Mouse (Mus musculus): ENCODE measurements around the gene Zfp488. TPM values are rescaled to one million over a fixed set of nuclear protein-coding genes. Genes with fewer than 3 reads are reported as not detected.

The Zfp488 gene
- polyA plus RNA-seq, 1 experiment from 2014 or later: 0.12 TPM

DNA sequence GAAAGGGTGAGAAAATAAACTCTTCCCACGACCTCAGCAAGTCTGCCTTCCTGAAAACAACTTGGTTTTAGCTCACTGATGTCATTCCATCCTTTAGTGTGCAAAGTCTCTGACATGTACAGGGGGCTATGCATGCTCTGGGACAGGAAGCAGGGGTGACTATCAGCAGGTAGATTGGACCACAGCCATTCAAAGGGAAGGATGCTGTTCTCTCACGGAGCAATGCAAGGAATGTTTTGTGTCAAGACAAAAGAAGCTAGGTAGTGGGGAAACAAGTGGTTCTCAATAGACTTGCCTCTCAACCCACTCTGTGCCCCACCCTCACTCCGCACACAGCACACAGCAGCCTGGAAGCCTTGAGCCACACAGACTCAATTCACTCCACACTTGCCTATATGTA lies 10.6 kb upstream of the Zfp488 start:
- H3K4me2 ChIP-seq: no peak overlapping the region
- no peaks in the 10 kb centered on the region for H3K36me3 ChIP-seq (ENCODE audit: poor library complexity, severe bottlenecking)
- no peaks in the 10 kb centered on the region for H3K4me1 ChIP-seq
- no peak overlapping the region for H3K4me3 ChIP-seq
- no peaks in the 10 kb centered on the region for H3K27me3 ChIP-seq
- 44% methylated on average over 3 of the region's 3 CpGs for WGBS
- ATAC-seq: no peak
- no peak overlapping the region for H3K9ac ChIP-seq
- H3K9me3 ChIP-seq (replicated peaks): no peaks in the 10 kb centered on the region
- H3K27ac ChIP-seq: no peak overlapping the region

DNA sequence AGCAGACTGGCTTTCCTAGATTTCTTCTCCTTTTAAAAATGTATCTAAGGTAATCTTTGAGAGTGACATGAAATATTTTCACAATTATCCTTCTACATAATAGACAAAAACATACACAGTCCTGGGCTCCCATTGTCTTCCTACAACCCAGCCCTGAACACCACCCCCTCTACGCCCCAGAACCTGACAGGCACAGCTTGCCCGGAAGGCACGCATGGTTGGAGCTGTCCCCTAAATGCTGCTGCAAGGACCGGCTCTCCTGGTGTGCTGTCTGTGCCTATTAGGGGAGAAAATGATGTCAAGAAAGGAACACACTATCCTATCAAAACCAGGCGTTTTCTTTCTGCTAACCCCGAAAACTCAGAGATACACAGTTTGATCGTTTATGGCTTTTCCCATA lies 816 bp downstream of the Zfp488 start:
- 39% methylated on average over 7 of the region's 7 CpGs for WGBS
- Histone ChIP-seq H3K4me2 (no peak overlapping the region), H3K4me1 (peaks cover 10% of the 10 kb centered on the region), H3K4me3 (no peak overlapping the region), H3K27ac (no peak overlapping the region), H3K9ac (no peak overlapping the region), H3K27me3 (peaks cover 3% of the 10 kb centered on the region; the same call in 1 of the 2 replicates), H3K36me3 (ENCODE audit: poor library complexity, severe bottlenecking) (no peaks in the 10 kb centered on the region), H3K9me3 (replicated peaks) (no peaks in the 10 kb centered on the region)
- no peak for ATAC-seq

DNA sequence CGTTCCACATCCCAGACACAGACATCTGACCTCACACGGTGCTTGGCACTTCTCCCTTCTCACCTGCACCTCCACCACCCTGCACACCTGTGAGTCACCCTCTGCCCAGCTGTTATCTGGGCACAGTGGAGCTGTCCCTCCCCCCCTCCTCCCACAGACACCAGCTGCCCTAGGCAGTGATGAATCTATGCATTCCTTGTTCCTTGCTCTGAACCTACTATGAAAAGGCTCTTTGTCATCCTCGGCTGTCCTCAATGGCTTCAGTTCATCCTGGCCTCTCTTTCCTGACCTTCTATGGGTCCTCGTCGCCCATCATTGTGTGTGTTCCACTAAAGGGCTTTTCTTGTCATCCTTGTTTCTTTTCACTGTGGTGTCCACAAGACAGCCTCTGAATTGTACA lies 3.8 kb downstream of the Zfp488 start:
- H3K4me1 ChIP-seq: peaks cover 10% of the 10 kb centered on the region
- H3K36me3 ChIP-seq (ENCODE audit: poor library complexity, severe bottlenecking): no peaks in the 10 kb centered on the region
- no peak overlapping the region for H3K4me3 ChIP-seq
- no peak overlapping the region for H3K4me2 ChIP-seq
- ATAC-seq: no peak
- no peaks in the 10 kb centered on the region for H3K9me3 ChIP-seq (replicated peaks)
- H3K27ac ChIP-seq: no peak overlapping the region
- peaks cover 3% of the 10 kb centered on the region; the same call in 1 of the 2 replicates for H3K27me3 ChIP-seq
- WGBS: 71% methylated on average over 5 of the region's 5 CpGs
- H3K9ac ChIP-seq: no peak overlapping the region

DNA sequence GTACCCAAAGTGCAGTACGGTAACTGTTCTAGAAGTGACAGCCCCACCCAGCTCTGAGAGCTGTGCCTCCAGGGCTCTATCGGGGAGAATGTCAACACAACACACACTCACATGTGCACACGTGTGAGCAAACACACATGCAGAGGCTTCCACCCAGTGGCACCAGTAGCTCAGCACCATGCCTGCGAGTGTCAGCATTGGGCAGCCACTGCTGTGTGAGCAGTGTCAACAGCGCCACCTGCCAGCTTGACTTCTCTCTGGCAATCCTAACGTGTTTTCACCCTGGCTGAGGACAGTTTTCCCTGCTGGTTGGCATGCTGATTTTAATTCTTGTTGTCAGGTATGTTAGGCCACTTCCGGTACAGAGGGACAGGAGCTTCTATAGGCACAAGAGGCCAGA lies 5.9 kb downstream of the Zfp488 start:
- no peak overlapping the region for H3K4me2 ChIP-seq
- no peak overlapping the region for H3K9ac ChIP-seq
- no peak overlapping the region for H3K4me3 ChIP-seq
- H3K9me3 ChIP-seq (replicated peaks): no peaks in the 10 kb centered on the region
- ATAC-seq: no peak
- H3K27me3 ChIP-seq: no peaks in the 10 kb centered on the region
- no peak overlapping the region for H3K27ac ChIP-seq
- 46% methylated on average over 7 of the region's 7 CpGs for WGBS
- no peaks in the 10 kb centered on the region for H3K4me1 ChIP-seq
- no peaks in the 10 kb centered on the region for H3K36me3 ChIP-seq (ENCODE audit: poor library complexity, severe bottlenecking)

DNA sequence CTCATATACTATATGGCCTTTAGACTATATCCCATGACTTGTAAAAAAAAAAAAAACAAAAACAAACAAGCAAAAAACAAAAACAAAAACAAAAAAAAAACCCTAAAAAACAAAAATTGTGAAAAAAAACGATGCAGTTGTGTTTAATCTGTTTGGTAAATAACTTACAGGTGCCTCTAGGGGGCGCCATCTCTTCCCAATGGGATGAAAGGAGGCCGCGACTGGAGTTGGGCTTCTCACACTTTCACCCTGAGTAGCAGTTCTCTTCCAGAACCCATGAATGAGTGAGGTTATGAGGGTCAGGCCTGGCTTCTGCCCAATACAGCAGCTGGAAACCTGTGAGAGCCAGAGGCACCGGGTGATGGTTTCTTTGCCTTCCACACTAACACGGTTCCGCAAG lies 12.9 kb downstream of the Zfp488 start:
- H3K27ac ChIP-seq: no peak overlapping the region
- H3K9me3 ChIP-seq (replicated peaks): no peaks in the 10 kb centered on the region
- 75% methylated on average over 7 of the region's 7 CpGs for WGBS
- no peak overlapping the region for H3K4me3 ChIP-seq
- no peak overlapping the region for H3K9ac ChIP-seq
- H3K4me2 ChIP-seq: no peak overlapping the region
- H3K36me3 ChIP-seq (ENCODE audit: poor library complexity, severe bottlenecking): no peaks in the 10 kb centered on the region
- ATAC-seq: no peak
- H3K4me1 ChIP-seq: no peaks in the 10 kb centered on the region
- H3K27me3 ChIP-seq: no peaks in the 10 kb centered on the region

DNA sequence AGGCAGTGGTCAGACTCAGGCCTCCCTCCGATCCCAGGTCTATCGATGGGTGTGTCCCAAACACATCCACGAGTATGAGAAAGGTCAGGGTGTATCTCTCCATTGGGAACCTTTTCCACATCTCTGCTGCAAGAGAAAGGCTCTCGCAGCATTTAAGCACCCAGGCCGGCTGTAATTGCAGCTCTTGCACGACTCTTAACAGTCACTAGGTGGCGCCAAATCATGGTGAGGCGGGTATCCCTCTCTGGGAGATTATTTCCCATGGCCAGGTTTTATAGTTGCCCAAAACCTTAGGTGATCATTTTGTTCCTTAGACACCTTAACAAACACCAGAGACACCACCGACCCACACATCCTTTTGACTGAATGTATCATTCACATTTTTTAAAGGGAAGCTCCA lies 19.2 kb downstream of the Zfp488 start:
- Histone ChIP-seq H3K9me3 (replicated peaks) (no peaks in the 10 kb centered on the region), H3K4me3 (no peak overlapping the region), H3K27ac (no peak overlapping the region), H3K9ac (no peak overlapping the region), H3K27me3 (no peaks in the 10 kb centered on the region), H3K36me3 (ENCODE audit: poor library complexity, severe bottlenecking) (no peaks in the 10 kb centered on the region), H3K4me2 (no peak overlapping the region), H3K4me1 (no peaks in the 10 kb centered on the region)
- WGBS: 15% methylated on average over 9 of the region's 9 CpGs
- ATAC-seq: 0 out of 2 replicates have a peak, but pooled peaks have one; percentile 41

DNA sequence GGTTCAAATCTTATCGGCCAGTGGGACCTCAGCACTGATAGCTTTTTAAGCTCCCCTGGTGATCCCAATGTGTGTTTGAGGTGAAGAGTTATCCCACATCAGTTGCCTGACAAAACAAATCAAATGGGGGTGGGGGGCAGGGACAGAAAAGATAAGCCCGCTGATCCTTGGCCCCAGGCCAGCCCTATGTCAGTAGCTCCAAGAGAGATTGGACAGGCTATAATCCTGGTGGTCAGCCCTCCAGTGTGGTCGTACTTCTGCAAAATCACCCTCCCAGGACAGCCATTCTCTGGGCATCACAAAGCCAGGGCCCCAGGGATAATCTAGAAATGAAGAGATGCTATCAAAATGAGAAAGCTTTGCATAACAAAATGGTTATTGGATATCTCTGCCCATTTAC lies 19.7 kb downstream of the Zfp488 start:
- H3K9me3 ChIP-seq (replicated peaks): no peaks in the 10 kb centered on the region
- H3K4me3 ChIP-seq: no peak overlapping the region
- no peaks in the 10 kb centered on the region for H3K36me3 ChIP-seq (ENCODE audit: poor library complexity, severe bottlenecking)
- H3K4me1 ChIP-seq: no peaks in the 10 kb centered on the region
- no peak overlapping the region for H3K27ac ChIP-seq
- H3K9ac ChIP-seq: no peak overlapping the region
- H3K27me3 ChIP-seq: no peaks in the 10 kb centered on the region
- 69% methylated on average over 3 of the region's 3 CpGs for WGBS
- ATAC-seq: no peak
- no peak overlapping the region for H3K4me2 ChIP-seq

DNA sequence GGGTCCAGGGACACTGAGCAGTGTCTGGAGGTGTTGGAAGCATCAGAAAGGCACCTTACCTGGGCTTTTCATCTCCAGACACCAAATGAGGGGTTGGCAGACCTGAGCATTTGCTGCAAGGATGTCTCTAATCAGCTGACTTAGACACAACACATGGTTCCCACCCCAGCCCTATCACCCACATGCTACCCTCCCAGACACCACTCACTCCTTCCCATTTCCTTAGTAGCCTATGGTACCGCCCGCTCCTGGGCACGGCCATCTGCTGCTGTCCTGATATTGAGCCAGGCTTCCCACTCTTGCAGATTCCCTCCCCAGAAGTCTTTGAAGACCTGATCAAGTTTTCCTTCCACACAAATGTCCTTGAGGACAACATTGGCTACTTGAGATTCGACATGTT lies 20.4 kb downstream of the Zfp488 start:
- WGBS: 95% methylated on average over 4 of the region's 4 CpGs
- no peaks in the 10 kb centered on the region for H3K4me1 ChIP-seq
- ATAC-seq: no peak

DNA sequence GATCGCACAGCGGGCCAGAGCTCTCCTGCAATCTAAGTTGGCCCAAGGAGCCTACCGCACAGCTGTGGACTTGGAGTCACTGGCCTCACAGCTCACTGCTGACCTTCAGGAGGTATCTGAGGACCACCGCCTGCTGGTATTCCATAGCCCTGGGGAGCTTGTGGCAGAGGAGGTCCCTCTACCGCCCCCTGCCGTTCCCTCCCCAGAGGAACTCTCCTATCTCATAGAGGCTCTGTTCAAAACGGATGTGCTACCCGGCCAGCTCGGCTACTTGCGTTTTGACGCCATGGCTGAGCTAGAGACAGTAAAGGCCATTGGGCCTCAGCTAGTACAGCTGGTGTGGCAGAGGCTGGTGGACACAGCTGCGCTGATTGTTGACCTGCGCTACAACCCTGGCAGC lies 22.5 kb downstream of the Zfp488 start:
- Histone ChIP-seq H3K4me3 (no peak overlapping the region), H3K4me1 (no peaks in the 10 kb centered on the region), H3K27me3 (no peaks in the 10 kb centered on the region), H3K9ac (no peak overlapping the region), H3K4me2 (no peak overlapping the region), H3K27ac (no peak overlapping the region), H3K36me3 (ENCODE audit: poor library complexity, severe bottlenecking) (no peaks in the 10 kb centered on the region), H3K9me3 (replicated peaks) (no peaks in the 10 kb centered on the region)
- 83% methylated on average over 13 of the region's 13 CpGs for WGBS
- ATAC-seq: no peak

More for the DNA sequence above, 20.4 kb downstream of the Zfp488 start:
- Histone ChIP-seq H3K27me3 (no peaks in the 10 kb centered on the region), H3K4me3 (no peak overlapping the region), H3K36me3 (ENCODE audit: poor library complexity, severe bottlenecking) (no peaks in the 10 kb centered on the region), H3K9me3 (replicated peaks) (no peaks in the 10 kb centered on the region), H3K9ac (no peak overlapping the region), H3K4me2 (no peak overlapping the region), H3K27ac (no peak overlapping the region)

DNA sequence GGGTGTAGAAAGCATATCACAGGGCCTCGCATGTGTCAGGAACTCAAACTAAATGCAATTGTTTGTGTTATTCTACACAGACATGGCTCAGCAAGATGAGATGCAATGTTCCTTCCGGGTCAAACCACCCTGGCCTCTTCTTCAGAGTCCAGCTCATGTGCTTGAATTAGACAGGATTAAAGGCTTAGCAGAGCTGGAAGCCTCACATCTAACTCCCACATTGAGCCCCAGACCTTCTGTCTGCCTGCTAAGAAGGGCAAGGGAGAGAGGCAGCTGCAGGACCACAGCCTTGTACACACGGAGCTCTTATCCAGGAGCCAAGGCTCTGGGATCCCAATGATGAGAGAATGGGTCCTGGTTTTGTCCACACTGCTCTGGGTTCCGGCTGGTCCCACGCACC lies 24.8 kb downstream of the Zfp488 start, which contains the start of gene Rbp3:
Gene Rbp3, plus strand, starts transcription at position 243 of the 400 bp plus-strand sequence.
- no peaks in the 10 kb centered on the region for H3K27me3 ChIP-seq
- 80% methylated on average over 5 of the region's 5 CpGs for WGBS
- no peaks in the 10 kb centered on the region for H3K36me3 ChIP-seq (ENCODE audit: poor library complexity, severe bottlenecking)
- no peak within 1 kb of the TSS for H3K4me2 ChIP-seq
- ATAC-seq: no peak
- H3K9me3 ChIP-seq (replicated peaks): no peaks in the 10 kb centered on the region
- no peaks in the 10 kb centered on the region for H3K4me1 ChIP-seq
- no peak within 1 kb of the TSS for H3K27ac ChIP-seq
- H3K4me3 ChIP-seq: no peak within 1 kb of the TSS
- H3K9ac ChIP-seq: no peak within 1 kb of the TSS

DNA sequence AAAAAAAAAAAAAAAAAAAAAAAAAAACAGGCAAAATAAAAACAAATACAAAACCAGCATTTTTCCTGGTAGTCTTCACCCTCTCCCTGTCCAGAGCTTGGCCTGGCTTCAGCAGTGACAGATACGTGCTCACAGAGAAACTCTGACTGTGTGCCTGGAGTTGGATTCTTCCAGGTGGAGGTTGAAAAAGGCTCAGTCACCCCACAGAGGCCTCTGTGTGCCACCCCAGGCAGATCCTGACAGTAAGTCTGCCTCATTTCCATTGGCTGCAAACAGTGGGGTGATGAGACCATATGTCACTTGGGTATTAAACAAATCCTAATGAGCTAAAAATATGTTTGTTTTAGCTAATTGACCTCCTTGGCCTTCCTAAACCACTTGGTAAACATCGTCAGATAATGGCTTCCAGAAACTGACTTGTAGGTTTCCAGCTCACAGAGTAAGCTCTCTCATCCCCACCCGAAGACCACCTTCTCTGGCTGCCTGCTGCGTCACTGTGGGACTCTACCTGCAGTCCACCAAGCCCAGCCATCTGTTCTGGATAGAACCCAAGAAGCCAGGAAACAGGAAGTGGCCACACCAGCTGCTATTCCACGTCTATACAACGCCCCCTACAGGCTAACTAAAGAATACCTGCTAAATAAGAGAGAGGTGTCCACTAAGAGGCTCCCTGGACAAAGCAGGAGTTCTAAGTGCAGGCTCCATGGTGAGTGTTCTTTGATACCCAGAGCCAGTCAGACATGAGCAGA lies 26.2 kb downstream of the Zfp488 start:
- H3K27me3 ChIP-seq: no peaks in the 10 kb centered on the region
- no peak overlapping the region for H3K9ac ChIP-seq
- no peak overlapping the region for H3K27ac ChIP-seq
- no peak overlapping the region for H3K4me2 ChIP-seq
- ATAC-seq: no peak
- no peak overlapping the region for H3K4me3 ChIP-seq
- no peaks in the 10 kb centered on the region for H3K9me3 ChIP-seq (replicated peaks)
- H3K4me1 ChIP-seq: no peaks in the 10 kb centered on the region
- no peaks in the 10 kb centered on the region for H3K36me3 ChIP-seq (ENCODE audit: poor library complexity, severe bottlenecking)
- WGBS: 65% methylated on average over 6 of the region's 6 CpGs

DNA sequence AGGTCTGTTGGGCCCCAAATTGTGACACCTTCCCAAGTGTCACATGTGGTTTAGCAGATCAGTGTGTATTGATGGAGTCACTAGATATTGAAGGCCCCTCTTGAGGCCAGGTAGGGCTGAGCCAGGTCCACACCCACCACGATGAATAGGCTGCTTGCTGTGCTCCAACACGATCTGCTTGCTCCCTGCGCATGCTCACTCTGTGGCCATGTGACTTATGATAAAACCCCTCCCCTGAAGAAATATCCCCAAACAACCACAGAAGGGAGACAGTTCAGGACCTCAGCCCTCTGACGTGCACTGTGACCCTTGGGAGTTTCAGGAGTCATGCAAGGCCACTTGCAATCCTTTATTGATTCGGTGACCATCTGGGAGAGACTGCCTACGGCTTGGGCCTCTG lies 32.4 kb downstream of the Zfp488 start:
- no peaks in the 10 kb centered on the region for H3K36me3 ChIP-seq (ENCODE audit: poor library complexity, severe bottlenecking)
- H3K27me3 ChIP-seq: no peaks in the 10 kb centered on the region
- H3K4me1 ChIP-seq: no peaks in the 10 kb centered on the region
- WGBS: 88% methylated on average over 6 of the region's 6 CpGs
- H3K4me2 ChIP-seq: no peak overlapping the region
- H3K9me3 ChIP-seq (replicated peaks): no peaks in the 10 kb centered on the region
- ATAC-seq: no peak
- H3K9ac ChIP-seq: no peak overlapping the region
- no peak overlapping the region for H3K4me3 ChIP-seq
- H3K27ac ChIP-seq: no peak overlapping the region

DNA sequence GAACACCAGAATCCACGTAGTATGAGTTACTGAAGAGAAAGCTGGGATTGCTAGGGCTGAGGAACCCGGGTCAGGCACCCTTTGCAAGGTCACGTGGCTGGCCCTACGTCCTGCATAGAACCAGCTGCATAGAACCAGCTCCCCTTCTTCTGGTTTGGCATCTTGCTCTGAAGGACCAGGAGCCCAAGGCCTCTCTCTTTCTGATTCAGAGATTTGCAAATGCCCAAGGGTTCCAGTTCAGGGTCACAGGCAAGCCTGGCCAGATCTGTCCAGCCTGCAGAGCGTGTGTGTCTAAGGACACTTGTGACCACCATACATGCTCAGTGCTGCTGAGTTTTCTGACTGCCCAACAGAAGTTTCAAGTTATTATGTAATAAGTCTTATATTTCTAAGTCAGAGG lies 36.3 kb downstream of the Zfp488 start:
- ATAC-seq: no peak
- Histone ChIP-seq H3K9me3 (replicated peaks) (no peaks in the 10 kb centered on the region), H3K4me1 (0 out of 2 replicates have a peak, but pooled peaks cover 3% of the 10 kb centered on the region), H3K9ac (no peak overlapping the region), H3K27me3 (no peaks in the 10 kb centered on the region), H3K4me3 (no peak overlapping the region), H3K36me3 (ENCODE audit: poor library complexity, severe bottlenecking) (no peaks in the 10 kb centered on the region), H3K4me2 (no peak overlapping the region), H3K27ac (no peak overlapping the region)
- WGBS: 77% methylated on average over 5 of the region's 5 CpGs

Measured in forebrain, embryonic 13.5 days (tissue).